In genomic region chr17:37016333-37016732, GRCm38 (mm10) we compare ENCODE assay signal across 22 mouse cellular contexts. TPM values are rescaled to one million over a fixed set of nuclear protein-coding genes. Genes with fewer than 3 reads are reported as not detected.
"Had no signal": no experiment of that assay in that cellular context is flagged by ENCODE, and none has a peak within 500 bp of the region (broad histone marks: within the 10 kb centered on the region; RNA-seq: fewer than 3 reads in every experiment).

No protein-coding gene starts in this region.

- DNase-seq: lung, adult 18-20 months; lung, embryonic 14.5 days; lung, postnatal 10 days; lung, postnatal 4 days; midbrain, embryonic 14.5 days; right cerebral cortex, postnatal 14 days; thymus, adult 2 months; thymus, postnatal 25 days; thymus, postnatal 4 days had no signal

- H3K4me1 ChIP-seq: midbrain, embryonic 10.5 days; midbrain, embryonic 12.5 days; stomach, embryonic 15.5 days had no signal

- H3K9me3 ChIP-seq: midbrain, embryonic 10.5 days; midbrain, embryonic 12.5 days; neural tube, embryonic 13.5 days; neural tube, embryonic 15.5 days; stomach, embryonic 15.5 days had no signal

- H3K27ac ChIP-seq: midbrain, embryonic 10.5 days; midbrain, embryonic 12.5 days; neural tube, embryonic 13.5 days; neural tube, embryonic 15.5 days; stomach, embryonic 15.5 days had no signal

- H3K27me3 ChIP-seq: midbrain, embryonic 12.5 days; neural tube, embryonic 13.5 days; neural tube, embryonic 15.5 days; stomach, embryonic 15.5 days had no signal

- H3K4me3 ChIP-seq: midbrain, embryonic 10.5 days; midbrain, embryonic 12.5 days; myocyte; neural tube, embryonic 13.5 days; neural tube, embryonic 15.5 days; stomach, embryonic 15.5 days had no signal

- H3K36me3 ChIP-seq: stomach, embryonic 15.5 days had no signal

- H3K9ac ChIP-seq: lung, embryonic 14.5 days; midbrain, embryonic 12.5 days; neural tube, embryonic 13.5 days; neural tube, embryonic 15.5 days; stomach, embryonic 15.5 days had no signal

- H3K4me2 ChIP-seq: lung, embryonic 14.5 days; midbrain, embryonic 12.5 days; neural tube, embryonic 13.5 days; neural tube, embryonic 15.5 days; stomach, embryonic 15.5 days had no signal

- ATAC-seq: midbrain, embryonic 16.5 days had no signal

RNA-seq across cellular contexts. Expression of gene Mog, which starts 6.9 kb away (rescaled TPM):
- total RNA-seq: megakaryocyte, adult 5-6 weeks; megakaryocyte-erythroid progenitor cell, adult 5-6 weeks had no signal
- polyA plus RNA-seq: liver, embryonic 16.5 days; spleen, adult 2 months; thymus, adult 2 months had no signal

RNA-seq across cellular contexts. Expression of gene Zfp57, which starts 15.4 kb away (rescaled TPM):
- total RNA-seq: megakaryocyte, adult 5-6 weeks; megakaryocyte-erythroid progenitor cell, adult 5-6 weeks had no signal

RNA-seq across cellular contexts. Expression of gene H2-M5, which starts 27.0 kb away (rescaled TPM):
- total RNA-seq: megakaryocyte, adult 5-6 weeks; megakaryocyte-erythroid progenitor cell, adult 5-6 weeks had no signal
- polyA plus RNA-seq: liver, embryonic 16.5 days had no signal

RNA-seq across cellular contexts. Expression of gene 2410137M14Rik, which starts 35.3 kb away (rescaled TPM):
- total RNA-seq: megakaryocyte, adult 5-6 weeks; megakaryocyte-erythroid progenitor cell, adult 5-6 weeks had no signal
- polyA plus RNA-seq: liver, embryonic 16.5 days; lung, embryonic 14.5 days; lung, embryonic 16.5 days; midbrain, embryonic 10.5 days; myocyte; neural tube, embryonic 11.5 days; neural tube, embryonic 15.5 days; spleen, adult 2 months; stomach, embryonic 15.5 days; thymus, adult 2 months had no signal
